Mouse (Mus musculus) spleen, postnatal 14 days (tissue): Measurements from ENCODE around the gene Rmnd5b.
A peak's percentile ranks its signal among the peaks of the same experiment; 100 is the strongest.

Experiments
- DNase-seq, 2 experiments: peaks; one replicate each; pipeline ENCODE4 v3.0.0; 2021 to 2022; ENCODE audit warnings: low spot score in 2 of 2

The Rmnd5b gene

GRCm38 (mm10) chr11:51591915-51592314 lies 43.8 kb downstream of the Rmnd5b start:
- DNase-seq: no peak

GRCm38 (mm10) chr11:51591168-51591567 lies 44.5 kb downstream of the Rmnd5b start:
- DNase-seq: no peak

DNA sequence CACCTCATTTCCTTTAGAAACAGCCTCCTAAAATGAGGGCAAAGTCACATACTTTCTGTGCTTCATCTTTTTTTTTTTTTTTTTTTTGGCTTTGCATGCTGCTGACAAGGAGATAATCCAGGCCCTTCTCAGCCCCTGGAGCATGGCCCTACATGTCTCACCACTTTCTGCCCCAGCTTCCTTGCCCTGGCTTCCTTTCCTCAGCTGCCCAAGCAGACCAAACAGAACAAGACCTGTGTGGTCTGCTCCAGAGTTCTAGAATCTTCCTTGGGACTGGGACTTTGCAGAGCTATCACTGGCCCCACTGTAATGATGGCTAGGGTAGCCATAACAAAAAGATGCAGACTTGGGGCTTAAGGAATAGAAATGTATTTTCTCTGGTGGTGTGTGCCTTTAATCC lies 45.7 kb downstream of the Rmnd5b start:
- DNase-seq: no peak

GRCm38 (mm10) chr11:51588833-51589232 lies 46.9 kb downstream of the Rmnd5b start:
- no peak for DNase-seq

- DNase-seq: no peak
These were observed 48.6 kb downstream of the Rmnd5b start for GRCm38 (mm10) chr11:51587059-51587458.

DNA sequence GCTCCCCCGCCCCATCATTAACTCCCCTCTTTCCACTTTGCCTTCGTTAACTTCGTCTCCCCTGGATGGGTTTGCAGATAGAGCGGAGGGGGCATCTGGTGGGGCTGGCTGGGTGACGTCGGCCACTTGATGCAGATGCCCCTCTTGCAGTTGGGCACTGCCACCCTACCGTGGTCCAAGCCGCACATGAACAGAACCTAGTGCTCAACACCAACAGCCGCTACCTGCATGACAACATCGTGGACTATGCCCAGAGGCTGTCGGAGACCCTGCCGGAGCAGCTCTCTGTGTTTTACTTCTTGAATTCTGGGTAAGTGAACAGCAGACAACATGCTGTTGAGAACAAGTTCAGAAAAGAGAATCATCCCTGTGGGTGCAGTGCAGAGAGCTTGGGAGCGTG lies 49.3 kb downstream of the Rmnd5b start:
- no peak for DNase-seq

DNA sequence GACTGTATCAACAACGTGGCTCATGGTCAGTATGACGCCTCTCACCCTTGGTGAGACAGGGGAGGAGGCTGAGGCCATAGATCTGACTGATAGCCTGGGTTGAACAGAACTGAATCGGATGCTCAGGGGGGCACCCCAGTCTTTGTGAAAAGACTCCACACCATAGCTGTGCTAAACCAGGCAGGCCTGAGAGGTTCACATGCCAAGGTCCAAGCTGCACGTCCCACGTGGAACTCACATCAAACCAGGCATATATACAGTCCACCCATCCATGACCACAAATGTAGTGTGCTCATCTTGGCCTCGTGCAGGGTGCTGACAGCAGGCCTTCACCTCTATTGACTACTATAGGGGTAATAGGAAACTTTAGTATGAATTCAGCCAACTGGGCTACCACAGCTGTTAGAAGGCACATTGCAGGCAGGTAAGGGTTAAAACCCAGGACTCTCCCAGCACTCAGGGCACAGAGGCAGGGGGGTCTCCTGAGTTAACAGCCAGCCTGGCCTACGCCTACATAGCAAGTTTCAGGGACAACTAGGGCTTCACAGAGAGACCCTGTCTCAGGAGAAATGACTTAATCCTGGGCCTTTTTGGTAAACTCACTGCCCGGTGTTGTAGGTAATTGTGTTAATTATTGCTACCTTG lies 50.0 kb downstream of the Rmnd5b start:
- DNase-seq: no peak

DNA sequence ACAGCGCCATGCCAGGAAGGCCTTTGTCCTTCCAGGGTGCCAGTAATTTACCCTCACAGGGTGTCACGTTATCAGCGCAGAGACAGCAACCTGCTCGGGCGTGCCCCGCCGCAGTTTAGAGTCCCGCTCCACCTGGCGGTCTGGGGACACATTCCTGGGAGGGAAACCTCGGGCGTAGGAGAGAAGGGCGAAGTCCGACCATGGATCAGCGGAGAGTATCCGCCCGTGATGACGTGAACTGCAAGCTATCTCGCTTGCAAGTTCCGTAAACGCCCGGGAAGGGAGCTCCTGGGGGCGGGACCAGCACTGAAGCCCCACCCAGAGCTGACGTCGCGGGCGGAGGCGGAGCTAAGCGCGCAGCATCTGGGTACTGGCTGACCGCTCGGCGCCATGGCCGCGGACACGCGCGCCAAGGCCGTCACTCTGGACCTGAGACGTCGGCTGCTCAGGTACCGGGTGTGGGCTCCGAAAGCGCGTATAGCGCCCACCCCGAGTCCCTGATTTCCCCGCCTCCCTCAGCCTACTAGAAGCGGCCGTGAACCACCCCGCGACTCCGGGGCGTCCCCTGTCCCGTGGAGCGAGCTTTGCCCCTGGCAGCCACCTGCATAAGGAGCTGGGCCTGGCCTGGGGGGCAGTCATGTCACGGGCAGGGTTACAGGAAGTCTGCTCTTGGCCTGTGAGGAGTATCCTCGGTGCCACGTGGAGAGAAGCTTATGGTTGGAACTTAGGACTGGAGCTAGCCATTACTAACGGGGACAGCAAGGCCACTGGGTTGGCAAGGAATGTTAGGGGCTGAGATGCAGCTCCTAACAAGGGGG lies 51.1 kb downstream of the Rmnd5b start, which contains the start of gene Phykpl:
Gene Phykpl (plus strand): TSS at position 327 of the 818 bp plus-strand sequence.
- DNase-seq: peak; percentile 95 to 97

DNA sequence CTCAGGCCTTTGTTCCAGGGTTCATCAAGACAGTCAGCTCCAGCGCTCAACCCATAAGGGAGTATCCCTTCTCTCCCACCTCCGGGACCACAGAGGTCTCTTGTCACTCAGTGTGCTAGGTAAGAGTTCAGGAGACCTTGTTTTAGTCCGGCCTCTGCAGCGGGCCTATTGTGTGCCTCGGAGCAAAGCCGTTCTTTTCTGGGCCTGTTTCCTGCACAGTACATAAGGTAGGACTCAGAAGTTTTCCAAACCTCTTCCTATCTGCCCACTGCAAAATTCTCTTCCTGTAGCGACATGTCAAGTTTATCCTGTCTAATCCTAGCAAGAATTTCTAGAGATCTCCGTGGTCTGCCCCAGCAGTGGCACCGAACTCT lies 51.7 kb downstream of the Rmnd5b start:
- DNase-seq: no peak

DNA sequence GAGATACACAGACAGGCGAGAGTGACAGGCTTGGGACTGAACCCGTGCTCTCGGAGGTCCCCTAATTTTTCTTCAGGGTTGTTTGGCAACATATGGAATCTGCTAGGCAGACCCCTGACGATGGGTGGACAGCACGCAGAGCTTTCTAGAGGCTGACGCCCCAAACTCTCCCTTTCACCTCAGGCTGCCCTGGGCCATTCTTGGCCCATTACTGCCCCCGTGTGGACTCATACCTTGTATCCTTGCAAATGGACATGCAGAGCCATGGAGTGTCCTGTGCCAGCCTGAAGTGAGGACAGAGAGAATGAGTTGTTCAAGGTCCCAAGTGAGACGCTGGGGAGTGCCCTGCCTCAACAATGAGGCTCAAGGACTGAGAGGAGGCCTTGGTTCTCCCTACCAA lies 53.0 kb downstream of the Rmnd5b start:
- DNase-seq: peak; percentile 59 to 80

DNA sequence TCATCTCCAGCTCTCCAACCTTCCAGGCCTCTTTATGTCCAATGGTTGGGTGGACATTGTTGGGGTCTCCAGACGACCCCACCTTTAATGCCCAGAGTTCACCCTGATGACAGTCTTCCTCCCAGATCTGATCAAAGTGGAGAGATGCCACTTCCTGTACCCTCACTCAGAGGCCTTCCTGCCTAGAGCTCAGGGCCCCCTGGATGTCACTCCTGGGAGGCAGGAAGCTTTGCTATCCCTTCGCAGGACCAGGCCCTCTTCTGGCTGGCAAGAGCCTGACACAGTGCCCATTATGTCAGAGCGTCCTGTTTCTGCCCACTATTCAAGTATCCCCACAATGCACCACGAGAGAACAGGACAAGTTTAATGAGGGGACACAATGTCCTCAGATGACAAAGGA lies 56.7 kb downstream of the Rmnd5b start:
- no peak for DNase-seq

- peak in 1 of 2 experiments; percentile 31 for DNase-seq
These were observed 58.1 kb downstream of the Rmnd5b start for GRCm38 (mm10) chr11:51577587-51577986.

- DNase-seq: no peak
These were observed 59.2 kb downstream of the Rmnd5b start for GRCm38 (mm10) chr11:51576454-51576853.
